Mouse (Mus musculus) urinary bladder, adult 2 months (tissue): ENCODE measurements around the gene Tbc1d22a. TPM values are rescaled to one million over a fixed set of nuclear protein-coding genes. Genes with fewer than 3 reads are reported as not detected.

Experiments used
- DNase-seq: peaks from one replicate; pipeline ENCODE4 v3.0.0; 2022; ENCODE audit warnings: low spot score
- polyA plus RNA-seq: library from polyadenylated mRNA; depleted of rRNA; stranded (reverse); fragments of >200 nt; gene quantifications from 2 replicates; pipeline ENCODE4 v1.2.3, GENCODE M21; 2012

The Tbc1d22a gene
- polyA plus RNA-seq, 1 experiment, result 21.0 TPM

DNA sequence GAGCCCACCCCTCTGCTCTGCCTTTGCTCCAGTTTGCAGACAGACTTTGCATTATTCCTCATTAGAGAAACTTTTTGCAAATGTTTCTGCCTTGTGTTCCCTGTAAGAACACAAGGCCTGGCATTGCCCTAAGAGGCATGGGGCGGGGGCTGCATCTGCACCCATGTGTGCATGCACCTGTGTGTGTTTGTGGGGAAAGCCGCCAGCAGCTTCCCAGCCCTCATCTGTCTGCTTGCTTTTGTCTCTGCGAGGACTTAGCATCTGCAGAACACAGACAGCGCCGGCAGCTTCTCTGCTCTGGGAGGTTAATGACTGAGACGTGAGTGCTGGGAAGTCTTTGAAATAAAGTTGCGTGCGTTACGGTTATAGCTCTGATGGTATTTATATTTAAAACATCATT, 120.5 kb downstream of the Tbc1d22a start:
- no peak for DNase-seq

DNA sequence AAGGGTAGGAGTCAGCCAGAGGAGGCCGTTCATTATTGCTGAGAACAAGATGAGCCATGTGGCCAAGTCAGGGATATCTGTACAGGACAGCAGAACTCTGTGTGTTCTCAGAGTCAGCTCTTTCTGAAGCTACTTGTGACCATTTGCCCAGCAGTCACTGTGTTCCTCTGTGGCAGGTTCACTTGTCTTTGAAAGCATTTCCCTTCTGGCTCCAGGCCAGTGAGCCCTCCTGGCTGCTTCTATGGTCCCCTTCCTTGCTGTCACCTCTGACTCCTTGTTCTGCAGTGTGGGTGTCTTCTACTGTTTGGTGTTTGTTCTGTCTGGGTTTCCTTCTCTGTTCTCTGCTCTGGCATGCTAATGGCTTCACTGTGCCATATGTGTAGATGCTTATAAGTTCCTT, 121.5 kb downstream of the Tbc1d22a start:
- no peak for DNase-seq

DNA sequence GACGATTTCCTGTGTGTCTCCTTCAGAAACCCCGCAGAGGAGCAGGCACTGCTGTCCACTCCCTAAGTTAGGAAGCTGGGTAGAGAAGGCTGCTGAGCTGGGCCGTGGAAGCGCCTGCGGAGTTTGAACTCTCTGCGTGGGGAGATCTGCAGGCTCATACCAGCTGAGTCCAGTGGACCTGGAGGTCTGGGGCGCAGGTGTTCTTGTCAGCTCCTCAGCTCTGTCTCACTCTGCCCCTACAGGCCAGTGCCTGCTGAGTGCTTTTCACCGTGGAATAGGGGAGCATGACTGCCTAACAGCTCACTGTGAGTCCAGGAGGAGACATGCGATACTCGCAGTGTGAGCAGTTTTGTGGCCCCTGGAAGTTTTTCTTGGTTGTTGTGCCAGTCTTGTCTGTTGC, 123.5 kb downstream of the Tbc1d22a start:
- no peak for DNase-seq

DNA sequence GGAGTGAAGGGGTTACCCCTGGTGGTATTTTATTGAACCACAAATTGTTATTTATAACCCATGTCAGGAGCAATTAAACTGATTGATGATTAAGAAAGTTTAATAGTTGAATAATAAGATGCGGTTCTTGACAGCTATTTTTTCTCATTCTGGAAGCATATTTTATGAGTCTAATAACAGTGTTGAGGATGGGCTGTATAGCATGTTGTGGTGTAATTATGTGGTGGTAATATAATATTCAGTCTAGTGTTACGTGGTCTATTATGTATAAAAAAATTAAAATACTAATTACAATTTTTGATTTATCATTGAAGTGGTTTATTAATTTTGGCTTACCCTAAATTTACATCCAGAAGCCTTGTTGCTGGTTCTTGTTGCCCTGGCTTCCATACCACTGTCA, 125.5 kb downstream of the Tbc1d22a start:
- no peak for DNase-seq

DNA sequence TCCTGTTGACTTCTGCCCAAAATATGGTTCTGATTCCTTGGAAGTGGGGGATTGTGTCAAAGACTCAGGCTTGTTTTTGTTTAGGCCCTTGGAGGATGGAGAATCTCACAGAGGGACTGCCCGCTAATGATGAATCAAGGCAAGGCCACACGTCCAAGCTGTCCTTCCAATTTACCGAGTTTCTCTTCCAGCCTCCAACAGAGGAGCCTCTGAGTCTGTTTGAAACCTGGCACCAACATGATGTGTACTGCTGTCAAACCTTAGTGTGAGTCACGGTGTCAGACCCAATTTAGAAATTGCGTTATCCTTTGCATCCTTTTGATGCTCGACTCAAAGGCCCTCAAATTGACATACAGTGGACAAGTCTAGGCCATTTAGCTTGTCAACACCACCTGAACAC, 126.5 kb downstream of the Tbc1d22a start:
- DNase-seq, result no peak

DNA sequence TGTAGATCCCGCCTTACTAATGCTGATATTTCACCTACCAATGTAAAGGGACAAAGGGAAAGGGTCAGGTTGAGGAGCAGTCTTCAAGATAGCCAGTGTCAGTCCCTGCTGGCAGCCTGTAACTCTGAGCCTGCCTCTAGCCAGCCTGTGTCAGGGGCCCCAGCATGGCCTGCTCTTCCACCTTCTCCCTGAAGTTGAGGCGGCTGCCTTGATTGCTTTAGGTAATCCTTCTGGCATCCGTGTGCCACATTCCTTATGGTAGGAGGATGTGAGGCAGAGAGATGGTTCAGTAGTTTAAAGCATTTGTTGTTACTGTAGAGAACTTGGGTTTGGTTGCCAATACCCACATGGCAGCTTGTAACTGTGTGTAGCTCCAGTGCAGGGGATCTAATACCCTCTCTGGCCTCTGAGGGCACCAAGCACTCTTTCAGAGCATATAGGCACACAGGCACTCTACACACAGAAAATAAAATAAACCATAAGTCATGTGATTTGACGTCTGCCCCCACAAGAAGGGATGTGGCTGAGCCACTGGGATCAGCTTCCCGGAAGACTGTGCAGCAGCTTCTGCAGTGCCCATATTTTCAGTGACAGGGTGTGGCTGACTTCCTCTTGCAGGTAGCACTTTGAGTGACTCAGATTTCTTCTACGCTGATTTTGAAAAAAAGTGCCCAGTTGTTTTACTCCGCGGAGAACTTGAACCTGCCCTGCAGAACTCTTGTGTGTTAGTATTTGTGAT, 128.5 kb downstream of the Tbc1d22a start:
- no peak for DNase-seq

DNA sequence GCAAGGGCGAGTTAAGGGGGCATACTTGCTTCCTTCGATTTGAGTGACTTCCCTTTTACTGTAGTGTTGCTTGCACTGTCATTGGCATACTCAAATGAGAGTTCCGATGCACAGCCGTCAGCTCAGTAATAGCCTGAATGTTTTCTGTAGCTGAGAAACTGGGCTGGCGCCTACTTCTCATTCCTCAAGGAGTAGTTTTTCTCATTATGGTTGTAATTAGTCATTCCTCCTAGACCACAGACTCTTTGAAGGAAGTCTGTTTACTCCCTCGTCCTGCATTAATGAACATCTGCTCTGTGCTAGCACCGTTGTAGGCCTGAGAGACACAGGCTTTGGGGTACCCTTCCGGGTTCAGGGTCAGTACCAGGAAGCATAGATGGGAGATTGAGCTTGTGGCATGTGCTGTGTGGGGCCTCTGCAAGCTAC, 130.7 kb downstream of the Tbc1d22a start:
- no peak for DNase-seq

DNA sequence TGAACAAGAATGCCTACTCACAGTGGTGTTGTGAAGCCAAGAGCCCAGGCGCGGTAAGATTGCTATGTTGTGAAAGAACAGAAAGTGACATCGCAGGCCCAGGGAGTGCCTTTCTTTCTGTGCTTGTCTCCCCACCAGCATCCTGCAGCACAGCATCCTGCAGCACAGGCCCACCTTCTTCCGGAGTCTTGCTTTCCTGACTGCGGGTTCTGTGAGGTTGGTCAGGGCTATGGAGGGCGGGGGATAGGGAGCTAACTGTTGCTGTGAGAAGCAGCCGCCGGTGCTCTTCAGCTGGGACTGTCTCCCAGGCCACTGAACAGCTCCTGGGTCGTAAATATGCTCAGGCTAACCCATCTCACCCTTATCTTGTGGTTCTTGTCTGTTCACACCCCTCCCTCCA, 131.6 kb downstream of the Tbc1d22a start:
- DNase-seq, result no peak

DNA sequence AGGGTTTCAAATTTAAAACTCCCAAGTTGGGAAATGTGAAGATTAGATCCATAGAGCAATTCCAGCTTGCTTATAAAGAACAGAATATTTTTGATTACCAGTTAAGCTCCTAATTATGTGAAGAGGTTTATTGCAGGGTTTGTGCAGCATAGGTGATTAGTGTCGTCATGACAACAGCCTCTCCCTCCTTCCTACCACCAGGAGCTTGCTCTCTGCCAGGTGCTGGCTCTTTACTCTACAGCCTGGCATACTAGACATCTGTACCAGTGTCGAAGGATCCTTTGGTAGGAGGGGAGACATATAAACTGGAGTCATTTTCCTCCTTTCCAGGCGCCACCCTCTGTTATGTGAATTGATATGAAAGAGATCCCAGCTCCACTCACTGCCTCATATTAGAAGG, 132.3 kb downstream of the Tbc1d22a start:
- no peak for DNase-seq

DNA sequence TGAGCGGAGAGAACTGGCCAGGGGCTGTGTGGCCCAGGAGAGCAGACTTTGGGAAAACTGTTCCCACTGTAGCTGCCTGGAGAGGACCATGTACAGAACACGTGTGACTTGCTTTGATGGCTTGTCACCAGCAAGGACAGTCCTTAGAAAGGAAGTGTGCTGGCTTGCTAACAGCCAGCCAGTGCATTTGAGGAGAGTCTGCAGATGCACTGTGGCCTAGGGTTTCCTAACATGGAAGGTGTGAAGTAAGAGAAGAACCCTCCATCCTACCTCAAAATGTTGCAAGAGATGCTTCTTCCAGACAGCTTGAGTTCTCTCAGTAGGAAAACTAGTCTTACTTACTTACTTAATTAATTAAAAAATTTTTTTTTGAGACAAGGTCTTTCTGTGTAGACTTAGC, 140.7 kb downstream of the Tbc1d22a start:
- no peak for DNase-seq

DNA sequence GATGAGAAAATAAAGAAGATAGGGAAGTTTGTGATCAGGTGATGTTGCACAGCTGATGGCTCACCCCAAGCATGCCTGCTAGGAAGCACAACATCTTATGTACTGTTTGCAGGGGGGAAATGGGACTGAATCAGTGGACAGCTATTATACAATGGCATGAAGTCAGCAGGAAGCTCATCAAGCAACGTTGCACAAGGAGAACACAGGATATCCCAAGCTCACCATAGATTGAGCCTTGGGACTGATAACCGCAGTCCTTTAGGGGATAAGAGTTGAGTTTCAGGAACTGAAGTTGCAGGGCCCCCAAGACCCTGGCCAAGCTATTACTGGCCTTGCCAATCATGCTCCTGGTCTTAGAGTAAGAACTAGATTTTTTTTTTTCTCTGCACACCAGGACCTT, 141.6 kb downstream of the Tbc1d22a start:
- no peak for DNase-seq

DNA sequence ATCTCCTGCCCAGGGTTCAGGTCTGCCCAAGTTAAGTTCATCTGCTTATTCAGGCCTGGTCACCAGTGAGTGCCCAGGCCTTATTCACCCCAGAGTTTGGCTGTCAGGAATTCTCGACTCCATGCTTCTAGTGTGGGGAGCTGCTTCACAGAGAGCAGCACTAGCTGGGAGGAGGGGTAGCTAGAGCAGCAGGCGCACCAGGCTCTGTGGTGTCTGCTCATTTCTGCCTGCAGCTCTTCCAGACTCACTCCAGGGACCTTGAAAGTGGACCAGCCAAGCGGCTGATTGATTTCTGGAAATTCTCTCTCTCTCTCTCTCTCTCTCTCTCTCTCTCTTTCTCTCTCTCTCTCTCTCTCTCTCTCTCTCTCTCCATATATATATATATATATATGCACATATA, 146.1 kb downstream of the Tbc1d22a start:
- no peak for DNase-seq

DNA sequence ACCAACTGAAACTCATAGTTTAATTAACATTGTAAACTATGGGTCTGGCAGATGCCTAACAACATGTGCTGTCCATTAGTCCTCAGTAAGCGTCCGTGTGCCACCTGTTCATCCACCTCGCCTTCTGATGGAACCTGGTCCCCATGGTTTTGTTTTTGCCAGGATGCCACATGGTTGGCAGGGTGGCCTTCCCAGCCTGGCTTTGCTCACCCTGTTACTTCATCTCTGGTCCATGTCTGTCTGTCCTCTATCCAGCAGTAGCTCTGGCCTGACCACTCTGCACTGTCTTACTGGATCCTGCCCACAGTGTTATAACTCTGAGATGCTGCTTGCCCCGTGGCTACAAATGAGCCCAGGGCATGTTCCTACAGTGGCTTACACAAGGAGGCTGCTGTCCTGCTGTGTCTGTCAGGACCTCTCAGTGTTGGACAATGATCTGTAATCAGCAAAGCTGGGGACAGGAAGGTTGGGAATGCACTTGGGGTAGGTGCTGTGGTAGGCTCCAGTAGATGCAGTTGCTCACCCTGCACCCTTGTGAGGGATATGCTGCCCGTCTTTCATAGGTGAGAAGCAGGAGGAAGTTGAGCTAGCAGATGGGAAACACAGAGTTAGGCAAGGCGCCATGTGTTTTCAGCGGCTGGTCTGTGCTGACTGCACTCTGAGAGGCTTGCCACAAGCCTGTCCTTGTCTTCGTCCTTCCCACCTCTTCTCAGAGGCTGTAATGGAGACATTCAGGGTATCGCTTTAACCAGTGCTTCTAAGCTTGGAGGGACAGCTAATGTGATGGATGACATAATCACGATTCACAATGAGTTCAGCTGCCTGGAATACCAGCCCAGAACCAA, 148.3 kb downstream of the Tbc1d22a start:
- DNase-seq, result no peak

DNA sequence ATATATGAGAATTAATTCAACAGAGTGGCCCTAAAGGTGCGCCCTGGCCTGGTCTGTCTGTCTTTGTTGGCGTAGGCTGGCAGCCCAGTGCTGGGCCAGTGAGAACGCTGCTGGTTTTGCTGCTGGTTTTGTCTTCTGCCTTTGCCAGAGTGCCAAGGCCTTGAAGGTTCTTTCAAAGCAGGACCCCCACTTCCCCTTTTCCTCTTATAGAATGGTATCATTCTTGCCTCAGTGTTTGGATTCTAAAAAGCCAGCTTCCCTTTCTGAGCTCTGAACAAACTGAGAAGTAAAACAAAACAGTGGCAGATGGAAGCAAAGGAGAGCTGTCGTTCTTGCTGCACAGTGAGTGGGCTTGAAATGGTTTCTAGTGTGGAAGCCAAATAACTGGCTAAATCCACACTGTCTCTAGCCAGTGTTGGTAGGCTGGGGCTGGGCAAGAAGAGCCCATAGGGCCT, 149.6 kb downstream of the Tbc1d22a start:
- no peak for DNase-seq

DNA sequence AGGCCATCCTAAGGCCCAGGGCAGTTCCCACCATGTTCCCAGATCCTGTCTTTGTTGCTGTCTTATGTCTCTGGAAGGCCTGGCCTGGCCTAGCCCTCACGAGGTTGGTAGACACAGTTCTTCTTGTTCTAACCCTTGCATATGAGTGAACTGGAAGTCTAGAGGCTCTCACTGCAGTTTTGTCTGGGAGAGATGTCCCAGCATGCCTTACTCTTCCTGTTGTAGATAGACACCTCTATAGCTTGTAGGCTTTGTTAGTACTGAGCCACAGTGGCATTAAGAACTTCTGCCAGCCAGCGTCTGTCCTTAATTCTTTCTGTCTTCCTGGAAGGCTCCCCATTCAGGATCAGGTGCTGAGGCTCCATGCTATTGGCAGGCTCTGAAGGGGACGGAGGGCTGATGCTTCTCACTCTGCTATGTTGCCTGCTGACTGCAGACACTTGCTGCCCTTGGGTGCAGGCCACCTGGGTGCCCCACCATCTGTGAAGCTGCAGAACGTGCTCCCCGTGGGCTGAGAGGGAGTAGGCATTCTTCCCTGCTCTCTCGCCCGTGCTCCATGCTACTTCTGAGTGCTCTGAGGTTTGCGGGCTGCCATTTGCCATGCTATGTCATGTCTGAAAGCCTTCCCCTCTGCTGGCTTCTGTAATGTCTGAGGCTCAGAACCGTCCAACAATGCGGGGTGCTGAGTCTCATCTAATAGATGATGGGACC, 150.8 kb downstream of the Tbc1d22a start:
- no peak for DNase-seq

DNA sequence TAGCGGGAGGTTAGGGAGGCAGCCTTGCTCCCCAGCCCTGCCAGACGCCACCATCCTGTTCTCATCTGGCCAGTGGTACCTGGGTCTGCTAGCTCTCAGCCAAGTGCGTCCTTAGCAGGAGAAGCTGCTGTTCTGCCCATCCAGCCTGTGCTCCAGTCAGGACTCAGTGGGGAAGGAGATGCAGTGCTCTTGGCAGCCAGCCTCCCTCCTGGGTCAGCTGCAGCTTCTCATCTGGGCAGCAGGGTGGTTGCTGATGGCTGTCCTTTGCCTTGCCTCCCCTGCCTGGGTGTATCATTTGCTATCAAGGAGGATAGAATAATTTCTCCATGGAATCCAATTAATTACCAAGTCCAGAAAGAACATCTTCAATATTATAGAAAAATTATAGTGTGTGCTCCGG, 152.5 kb downstream of the Tbc1d22a start:
- DNase-seq, result no peak

DNA sequence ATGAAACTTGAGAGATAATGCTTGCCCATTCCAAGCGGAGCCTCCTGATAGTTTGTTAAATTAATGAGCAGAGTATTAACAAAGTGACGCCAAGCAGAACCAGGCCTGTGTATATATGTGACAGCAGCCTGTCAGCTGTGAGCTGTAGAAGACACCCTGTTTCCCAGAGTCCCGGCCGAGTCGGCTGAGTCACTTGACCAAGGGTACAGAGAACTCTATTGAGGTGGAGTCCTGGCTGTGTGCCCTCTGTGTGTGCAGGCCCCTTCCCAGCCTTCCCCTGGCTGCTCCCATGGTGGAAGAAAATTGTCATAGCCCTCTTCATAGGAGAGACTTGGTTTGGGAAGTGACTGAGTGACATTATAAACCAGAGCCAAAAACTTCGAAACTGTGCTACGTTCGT, 153.0 kb downstream of the Tbc1d22a start:
- no peak for DNase-seq

DNA sequence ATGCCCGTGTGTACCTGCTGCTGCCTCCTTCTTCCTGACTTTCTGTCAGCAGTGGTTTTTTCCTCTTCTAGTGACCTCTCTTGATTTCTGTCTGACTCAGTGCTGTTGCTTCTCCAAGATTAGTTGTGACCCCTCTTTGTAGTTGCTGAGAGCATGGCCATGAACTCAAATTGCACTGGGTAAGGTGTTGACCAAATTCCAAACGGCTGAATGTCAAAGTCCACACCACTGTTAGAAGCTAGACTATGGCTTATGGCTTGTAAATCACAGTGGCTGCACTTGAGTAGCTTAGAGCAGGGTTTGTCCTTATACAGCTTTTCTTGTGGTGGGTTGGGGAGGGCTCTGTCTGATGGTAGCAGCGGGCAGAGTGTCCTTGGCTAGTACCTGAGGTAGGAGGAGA, 156.6 kb downstream of the Tbc1d22a start:
- DNase-seq, result no peak

DNA sequence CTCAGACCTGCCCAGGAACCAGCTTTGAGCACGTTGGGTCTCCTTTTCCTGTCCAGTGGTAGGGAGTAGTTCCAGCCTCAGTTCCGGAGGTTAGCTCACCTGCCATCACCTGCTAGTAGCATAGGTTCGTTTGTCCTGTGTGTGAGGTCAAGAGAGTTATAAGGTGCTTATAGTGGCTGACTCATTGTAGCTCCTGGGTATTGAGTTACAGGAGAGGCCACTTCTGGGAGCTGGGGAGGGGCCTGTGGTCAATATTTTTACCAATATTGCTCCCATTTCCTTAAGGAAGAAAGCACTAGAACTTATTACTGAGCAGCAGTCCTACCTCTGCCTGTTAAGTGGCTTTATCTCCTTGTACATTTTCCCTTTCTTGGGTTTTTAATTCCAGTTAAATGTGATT, 161.0 kb downstream of the Tbc1d22a start:
- DNase-seq, result no peak

DNA sequence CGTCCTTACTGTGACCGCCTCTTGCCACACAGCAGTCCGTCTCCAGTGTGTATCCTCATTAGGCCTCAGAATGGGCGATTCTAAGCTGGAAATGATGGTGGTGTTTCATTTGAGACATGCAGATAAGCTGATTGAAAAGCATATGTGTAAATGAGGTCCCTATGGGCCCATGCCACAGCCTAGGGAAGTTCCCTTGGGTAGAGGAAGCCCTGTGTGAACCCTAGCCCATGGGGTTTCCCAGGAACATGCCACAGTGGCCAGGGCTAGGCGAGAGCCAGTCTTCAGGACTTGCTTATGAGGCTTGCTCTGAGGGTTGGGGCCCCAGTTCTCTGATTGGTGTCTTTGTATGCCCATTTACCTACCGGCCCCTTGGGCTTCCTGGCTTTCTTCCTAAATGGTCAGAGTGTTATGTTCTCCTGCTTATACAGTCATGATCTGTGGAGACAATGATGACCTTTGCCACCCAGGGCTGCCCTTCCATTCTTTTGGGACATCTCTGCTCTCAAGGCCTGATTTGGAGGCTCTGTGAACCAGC, 161.7 kb downstream of the Tbc1d22a start:
- DNase-seq, result no peak

DNA sequence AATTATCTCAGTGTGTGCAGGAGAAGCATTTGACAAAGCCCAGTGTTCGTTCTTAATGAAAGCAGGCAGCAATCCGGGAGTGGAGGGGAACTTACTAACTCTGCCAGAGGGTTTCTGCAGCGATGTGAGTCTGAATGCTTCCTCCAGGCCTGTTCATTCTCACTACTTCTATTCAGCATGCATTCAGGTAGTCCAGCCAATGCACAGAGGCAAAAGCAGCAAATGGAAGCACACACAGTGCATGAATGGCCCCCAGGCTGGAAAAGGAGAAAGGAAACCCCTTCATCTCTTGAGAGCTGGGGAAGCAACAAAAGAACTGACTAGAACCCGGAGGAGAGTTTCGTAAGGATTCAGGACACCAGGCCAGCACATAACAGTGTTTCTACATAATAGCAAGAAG, 169.0 kb downstream of the Tbc1d22a start:
- no peak for DNase-seq

DNA sequence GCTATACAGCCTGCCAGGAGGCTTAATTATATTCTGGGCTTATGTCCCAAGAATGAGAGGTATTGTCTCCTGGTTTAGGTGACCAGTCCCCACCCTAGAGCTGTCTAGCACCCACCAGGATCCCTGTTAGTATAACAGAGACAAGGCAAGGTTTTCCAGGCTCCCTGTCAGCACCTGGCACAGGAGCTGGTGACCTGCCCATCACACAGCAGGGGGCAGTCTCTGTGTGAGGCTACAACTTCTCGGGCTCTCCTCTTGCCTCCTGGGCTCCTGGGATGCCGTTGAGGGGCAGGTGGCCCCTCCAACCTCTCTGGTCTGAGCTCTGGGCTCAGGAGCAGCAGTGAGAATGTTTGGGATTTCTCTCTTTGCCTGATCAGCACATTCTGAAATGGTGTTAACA, 171.2 kb downstream of the Tbc1d22a start:
- DNase-seq, result no peak
